Mouse (Mus musculus): Measurements from ENCODE around the gene Rab11fip3.

GRCm38 (mm10) chr17:26052706-26053105, 16.6 kb downstream of the Rab11fip3 start:
- TF ChIP-seq POLR2A (IDR thresholded peaks at IDR 0.05; ENCODE audit: low read depth, low read length) (no peak), CTCF (conservative IDR thresholded peaks at IDR 0.05; ENCODE audit: insufficient read depth, insufficient read length, low read depth, low read length) (no peak)
